Mouse (Mus musculus): Measurements from ENCODE around the gene Thbs2. TPM values are rescaled to one million over a fixed set of nuclear protein-coding genes. Genes with fewer than 3 reads are reported as not detected.

Gene Thbs2
- polyA plus RNA-seq (2012; rRNA removed), result 4.4 and 4.6 TPM in 2 replicates

DNA sequence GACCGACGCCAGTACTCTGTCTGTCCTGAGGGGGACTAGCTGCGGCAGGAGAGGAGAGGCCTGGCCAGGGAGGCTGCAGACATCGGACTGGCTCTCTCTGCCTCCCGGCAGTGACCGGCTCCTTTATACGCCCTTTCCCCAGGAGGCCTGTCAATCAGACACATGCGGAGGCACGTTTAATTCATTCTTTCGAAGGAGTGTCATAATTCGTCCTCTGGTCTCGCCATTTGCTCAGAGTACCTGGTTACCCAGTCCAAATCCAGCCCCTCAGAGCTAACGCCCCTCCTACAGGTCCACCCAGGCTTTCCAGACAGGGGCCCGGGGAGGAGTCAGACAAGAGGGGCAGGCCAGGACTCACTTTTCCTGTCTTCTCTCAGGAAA lies at the start of gene Thbs2:
Gene Thbs2, minus strand, starts transcription at position 242 of the 381 bp plus-strand sequence.
- H3K4me1 ChIP-seq (ENCODE audit: control insufficient read depth, insufficient read depth, low read length), result peaks cover 7% of the 10 kb centered on the region
- H3K4me3 ChIP-seq (replicated peaks; ENCODE audit: insufficient read depth, low read depth, low read length), result peak within 1 kb of the TSS; percentile 9
- H3K27ac ChIP-seq (ENCODE audit: insufficient read depth, low read length), result no peak within 1 kb of the TSS
- DNase-seq, result peak; percentile 9 to 20
- TF ChIP-seq CTCF (IDR thresholded peaks at IDR 0.05; ENCODE audit: borderline replicate concordance, insufficient read depth, low read depth, low read length) (no peak), POLR2A (IDR thresholded peaks at IDR 0.05; ENCODE audit: borderline replicate concordance, insufficient read depth, low read length) (no peak)
- no peaks in the 10 kb centered on the region for H3K27me3 ChIP-seq (ENCODE audit: control insufficient read depth, insufficient read depth, low read length)
- 31% methylated on average over 14 of the region's 14 CpGs for WGBS

DNA sequence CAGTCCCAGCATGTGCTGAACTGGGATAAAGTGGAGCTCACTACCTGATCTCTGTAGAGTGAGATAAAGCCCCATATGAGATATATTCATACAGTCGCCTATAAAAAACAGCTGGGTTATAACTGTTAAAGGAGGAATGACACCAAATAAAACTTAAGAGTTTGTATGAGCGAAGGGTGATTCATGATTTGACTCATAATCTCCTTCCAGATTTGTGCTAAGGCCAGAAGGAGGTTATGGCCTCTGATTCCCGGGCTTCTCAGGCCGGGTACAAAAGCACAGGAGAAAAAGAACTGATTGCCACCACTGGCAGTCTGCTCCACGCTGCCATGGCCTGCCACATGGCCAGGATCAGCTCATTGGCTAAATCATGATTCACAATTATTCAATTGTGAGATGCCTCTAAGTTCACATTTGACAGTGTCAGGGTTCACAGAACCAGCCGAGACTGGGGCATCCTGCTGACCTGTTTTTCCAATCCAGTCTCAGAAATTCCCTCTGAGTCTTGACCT lies 41.5 kb upstream of the Thbs2 start:
- H3K4me3 ChIP-seq (replicated peaks; ENCODE audit: insufficient read depth, low read depth, low read length), result no peak overlapping the region
- H3K4me1 ChIP-seq (ENCODE audit: control insufficient read depth, insufficient read depth, low read length), result no peaks in the 10 kb centered on the region
- H3K27me3 ChIP-seq (ENCODE audit: control insufficient read depth, insufficient read depth, low read length), result no peaks in the 10 kb centered on the region
- 82% methylated on average over 6 of the region's 6 CpGs for WGBS
- no peak overlapping the region for H3K27ac ChIP-seq (ENCODE audit: insufficient read depth, low read length)
- TF ChIP-seq POLR2A (IDR thresholded peaks at IDR 0.05; ENCODE audit: borderline replicate concordance, insufficient read depth, low read length) (no peak), CTCF (IDR thresholded peaks at IDR 0.05; ENCODE audit: borderline replicate concordance, insufficient read depth, low read depth, low read length) (no peak)
- DNase-seq, result no peak

DNA sequence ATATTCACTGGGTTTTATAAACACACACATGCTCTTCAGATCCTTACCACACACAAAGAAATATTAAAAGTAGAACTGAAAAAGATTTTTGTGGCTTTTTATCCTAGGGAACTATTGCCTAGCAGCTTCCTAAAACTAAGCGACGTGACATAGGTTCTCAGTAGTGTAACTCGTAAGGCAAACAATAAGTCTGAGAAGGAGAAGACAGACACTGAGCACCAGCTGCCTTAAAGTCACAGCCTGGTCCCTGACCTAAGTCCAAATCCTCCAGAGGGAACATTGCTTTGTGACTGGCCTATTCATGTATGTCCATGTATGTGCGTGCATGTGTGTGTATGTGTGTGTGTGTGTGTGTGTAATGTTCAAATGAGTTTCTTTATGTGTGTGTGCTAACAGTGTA lies 40.3 kb upstream of the Thbs2 start:
- Histone ChIP-seq H3K27me3 (ENCODE audit: control insufficient read depth, insufficient read depth, low read length) (no peaks in the 10 kb centered on the region), H3K4me1 (ENCODE audit: control insufficient read depth, insufficient read depth, low read length) (no peaks in the 10 kb centered on the region), H3K27ac (ENCODE audit: insufficient read depth, low read length) (no peak overlapping the region), H3K4me3 (replicated peaks; ENCODE audit: insufficient read depth, low read depth, low read length) (no peak overlapping the region)
- no peak for DNase-seq
- TF ChIP-seq POLR2A (IDR thresholded peaks at IDR 0.05; ENCODE audit: borderline replicate concordance, insufficient read depth, low read length) (no peak), CTCF (IDR thresholded peaks at IDR 0.05; ENCODE audit: borderline replicate concordance, insufficient read depth, low read depth, low read length) (no peak)
- WGBS, result 60% methylated on average over 4 of the region's 4 CpGs

GRCm38 (mm10) chr17:14733941-14734340 lies 39.9 kb upstream of the Thbs2 start:
- 21% methylated on average over 10 of the region's 10 CpGs for WGBS
- Histone ChIP-seq H3K4me1 (ENCODE audit: control insufficient read depth, insufficient read depth, low read length) (no peaks in the 10 kb centered on the region), H3K4me3 (replicated peaks; ENCODE audit: insufficient read depth, low read depth, low read length) (no peak overlapping the region), H3K27me3 (ENCODE audit: control insufficient read depth, insufficient read depth, low read length) (no peaks in the 10 kb centered on the region), H3K27ac (ENCODE audit: insufficient read depth, low read length) (no peak overlapping the region)
- DNase-seq, result no peak
- TF ChIP-seq POLR2A (IDR thresholded peaks at IDR 0.05; ENCODE audit: borderline replicate concordance, insufficient read depth, low read length), result no peak
- no peak for TF ChIP-seq CTCF (IDR thresholded peaks at IDR 0.05; ENCODE audit: borderline replicate concordance, insufficient read depth, low read depth, low read length)

- DNase-seq, result no peak
- WGBS, result 95% methylated on average over 1 of the region's 1 CpGs
- Histone ChIP-seq H3K4me3 (replicated peaks; ENCODE audit: insufficient read depth, low read depth, low read length) (no peak overlapping the region), H3K4me1 (ENCODE audit: control insufficient read depth, insufficient read depth, low read length) (no peaks in the 10 kb centered on the region), H3K27me3 (ENCODE audit: control insufficient read depth, insufficient read depth, low read length) (no peaks in the 10 kb centered on the region), H3K27ac (ENCODE audit: insufficient read depth, low read length) (no peak overlapping the region)
- TF ChIP-seq POLR2A (IDR thresholded peaks at IDR 0.05; ENCODE audit: borderline replicate concordance, insufficient read depth, low read length) (no peak), CTCF (IDR thresholded peaks at IDR 0.05; ENCODE audit: borderline replicate concordance, insufficient read depth, low read depth, low read length) (no peak)
These were observed 39.0 kb upstream of the Thbs2 start for GRCm38 (mm10) chr17:14733027-14733426.

DNA sequence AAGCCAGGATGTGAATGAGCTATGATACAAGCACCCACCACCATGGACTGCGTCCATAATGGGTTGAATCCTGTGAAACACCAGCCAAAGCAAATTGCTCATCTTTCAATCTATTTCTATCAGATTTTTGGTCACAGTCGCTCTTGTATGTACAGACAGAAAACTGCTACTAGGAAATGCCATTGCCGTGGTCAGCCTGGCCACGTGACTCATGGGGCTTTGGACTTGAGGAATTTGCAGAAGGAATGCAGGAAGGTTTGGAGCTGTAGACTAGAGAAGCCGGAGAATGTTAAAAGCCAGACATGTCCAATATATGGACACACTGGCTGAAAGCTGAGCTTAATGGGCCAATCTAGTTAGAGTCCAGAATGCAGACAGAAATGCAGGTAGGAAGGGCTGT lies 36.6 kb upstream of the Thbs2 start:
- no peak overlapping the region for H3K27ac ChIP-seq (ENCODE audit: insufficient read depth, low read length)
- DNase-seq, result no peak
- WGBS, result 91% methylated on average over 5 of the region's 5 CpGs
- H3K4me1 ChIP-seq (ENCODE audit: control insufficient read depth, insufficient read depth, low read length), result no peaks in the 10 kb centered on the region
- H3K27me3 ChIP-seq (ENCODE audit: control insufficient read depth, insufficient read depth, low read length), result no peaks in the 10 kb centered on the region
- TF ChIP-seq POLR2A (IDR thresholded peaks at IDR 0.05; ENCODE audit: borderline replicate concordance, insufficient read depth, low read length), result no peak
- TF ChIP-seq CTCF (IDR thresholded peaks at IDR 0.05; ENCODE audit: borderline replicate concordance, insufficient read depth, low read depth, low read length), result no peak
- H3K4me3 ChIP-seq (replicated peaks; ENCODE audit: insufficient read depth, low read depth, low read length), result no peak overlapping the region

DNA sequence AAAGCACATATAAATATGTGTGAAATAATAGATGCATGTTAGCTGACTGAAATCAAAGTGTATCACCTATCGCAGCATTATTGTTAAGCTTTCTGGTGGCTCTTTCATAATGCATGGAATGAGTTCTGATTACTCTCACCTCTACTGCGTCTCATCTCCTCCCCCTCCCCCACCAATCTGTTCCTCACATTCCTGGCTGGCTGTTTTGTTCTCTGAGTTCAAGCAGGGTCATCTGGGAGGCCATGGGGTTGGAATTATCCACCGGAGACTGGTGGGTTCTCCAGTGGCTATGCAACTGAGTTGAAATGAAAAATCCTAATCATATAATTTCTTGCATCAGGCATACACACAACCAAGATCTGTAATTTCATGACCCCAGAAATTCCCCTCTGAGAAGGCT lies 33.4 kb upstream of the Thbs2 start:
- TF ChIP-seq CTCF (IDR thresholded peaks at IDR 0.05; ENCODE audit: borderline replicate concordance, insufficient read depth, low read depth, low read length) (no peak), POLR2A (IDR thresholded peaks at IDR 0.05; ENCODE audit: borderline replicate concordance, insufficient read depth, low read length) (no peak)
- no peak for DNase-seq
- WGBS, result 29% methylated on average over 3 of the region's 3 CpGs

GRCm38 (mm10) chr17:14724786-14725185 lies 30.8 kb upstream of the Thbs2 start:
- Histone ChIP-seq H3K27me3 (ENCODE audit: control insufficient read depth, insufficient read depth, low read length) (no peaks in the 10 kb centered on the region), H3K4me1 (ENCODE audit: control insufficient read depth, insufficient read depth, low read length) (no peaks in the 10 kb centered on the region), H3K27ac (ENCODE audit: insufficient read depth, low read length) (no peak overlapping the region), H3K4me3 (replicated peaks; ENCODE audit: insufficient read depth, low read depth, low read length) (no peak overlapping the region)
- WGBS, result 66% methylated on average over 2 of the region's 2 CpGs
- no peak for DNase-seq
- no peak for TF ChIP-seq POLR2A (IDR thresholded peaks at IDR 0.05; ENCODE audit: borderline replicate concordance, insufficient read depth, low read length)
- TF ChIP-seq CTCF (IDR thresholded peaks at IDR 0.05; ENCODE audit: borderline replicate concordance, insufficient read depth, low read depth, low read length), result no peak

More for the DNA sequence above, 33.4 kb upstream of the Thbs2 start:
- Histone ChIP-seq H3K27me3 (ENCODE audit: control insufficient read depth, insufficient read depth, low read length) (no peaks in the 10 kb centered on the region), H3K4me1 (ENCODE audit: control insufficient read depth, insufficient read depth, low read length) (no peaks in the 10 kb centered on the region), H3K27ac (ENCODE audit: insufficient read depth, low read length) (no peak overlapping the region), H3K4me3 (replicated peaks; ENCODE audit: insufficient read depth, low read depth, low read length) (no peak overlapping the region)

Measured in cerebellum, adult 2 months (tissue).